Mouse (Mus musculus): Measurements from ENCODE around the gene Susd5. TPM values are rescaled to one million over a fixed set of nuclear protein-coding genes. Genes with fewer than 3 reads are reported as not detected.

Susd5 gene
- polyA plus RNA-seq (2021; fragmentation: Nextera tagmentation) = 3.0 and 3.8 TPM in 2 replicates
- long read RNA-seq, experiment 1, full-length matches to known transcripts = 31 of 37 reads
- long read RNA-seq, experiment 1, partial matches to known transcripts = 2 of 37 reads
- long read RNA-seq, experiment 1, other reads (novel, unspliced or antisense) = 4 of 37 reads
- long read RNA-seq, experiment 2, full-length matches to known transcripts = 4 of 6 reads
- long read RNA-seq, experiment 2, partial matches to known transcripts = 1 of 6 reads
- long read RNA-seq, experiment 2, other reads (novel, unspliced or antisense) = 1 of 6 reads

DNA sequence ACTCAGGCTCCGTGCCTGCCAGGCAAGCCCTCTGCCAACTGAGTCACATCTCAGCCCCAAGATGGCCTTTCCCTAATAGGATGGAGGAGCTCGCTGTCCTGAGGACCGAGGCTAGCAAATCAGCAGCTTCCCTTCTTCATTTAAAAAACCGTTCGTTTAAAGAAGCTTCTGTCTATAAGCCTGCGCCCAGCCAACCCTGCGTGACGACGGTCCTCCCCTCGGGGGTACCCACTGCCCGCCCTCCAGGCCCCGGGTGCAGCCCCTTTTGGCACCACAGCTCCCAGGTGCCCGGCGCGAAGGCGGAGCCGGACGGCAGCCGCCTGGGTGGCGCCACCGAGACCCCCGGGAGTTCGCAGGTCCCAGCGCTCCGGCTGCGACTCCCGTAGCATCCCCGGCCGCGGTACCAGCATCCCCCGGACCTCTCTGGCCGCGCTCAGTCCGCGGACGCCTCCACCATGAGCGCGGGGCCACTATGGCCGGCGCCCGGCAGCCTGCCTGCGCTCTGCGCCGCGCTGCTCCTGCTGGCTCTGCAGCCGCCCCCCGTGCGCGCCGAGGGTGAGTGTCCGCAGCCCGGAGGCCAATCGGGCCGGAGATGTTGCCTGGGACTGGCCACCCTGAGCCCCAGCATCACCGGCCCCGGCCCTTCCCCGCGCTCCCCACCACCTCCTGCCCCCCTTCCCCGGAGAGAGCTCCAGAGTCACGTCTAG is at the start of gene Susd5:
Gene Susd5, plus strand, starts transcription at position 51 of the 707 bp plus-strand sequence.

DNA sequence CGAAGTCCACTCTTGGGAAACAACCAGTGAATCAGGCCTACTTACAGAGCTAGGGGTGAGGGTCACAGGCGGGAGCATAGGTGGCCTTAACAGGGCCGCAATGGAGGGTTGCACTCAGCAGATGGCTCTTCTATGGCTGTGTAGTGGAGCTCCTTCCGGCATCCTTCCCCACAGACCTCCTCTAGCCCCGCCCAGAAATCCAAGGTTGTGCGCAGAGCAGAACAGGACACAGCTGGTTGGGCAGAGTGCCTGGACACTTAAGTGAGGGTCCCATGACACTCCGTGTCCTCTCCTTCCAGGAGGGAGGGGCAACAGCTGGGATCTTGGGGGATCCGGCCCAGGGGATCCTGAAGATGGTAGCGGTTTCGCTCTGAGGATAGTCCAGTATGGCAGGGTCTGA is 10.9 kb upstream of the Susd5 start, which contains the start of gene Fbxl2:
Gene Fbxl2, minus strand, starts transcription at position 164 of the 400 bp plus-strand sequence.

Other genes starting within 250 kb of the Susd5 start
- gene Ubp1, start 126.2 kb upstream of the Susd5 start, polyA plus RNA-seq (2021; fragmentation: Nextera tagmentation) = 4.6 and 8.9 TPM in 2 replicates
- 40.7 and 52.4 TPM in 2 replicates for gene Fbxl2, start 10.9 kb upstream of the Susd5 start, polyA plus RNA-seq (2021; fragmentation: Nextera tagmentation)